Mouse (Mus musculus): ENCODE measurements around the gene Ndufaf2. TPM values are rescaled to one million over a fixed set of nuclear protein-coding genes. Genes with fewer than 3 reads are reported as not detected.

The Ndufaf2 gene
- polyA plus RNA-seq (2015; fragmentation: Nextera tagmentation; extraction: Ambion mirVana) = 59.3 and 63.2 TPM in 2 replicates

GRCm38 (mm10) chr13:108158465-108159240 lies at the start of gene Ndufaf2, which contains the start of gene Ercc8:
Gene Ndufaf2 (minus strand): TSS chr13:108158623.
Gene Ercc8 (plus strand): TSS chr13:108158731.
- peak; percentile 98 for ATAC-seq (ENCODE audit: insufficient number of reproducible peaks, low FRiP score, low TSS enrichment, low read depth)
- Histone ChIP-seq H3K4me2 (peak within 1 kb of the TSS; percentile 79), H3K9ac (peak within 1 kb of the TSS; percentile 52), H3K4me1 (peaks cover 9% of the 10 kb centered on the region), H3K27ac (no peak within 1 kb of the TSS), H3K36me3 (peaks cover 11% of the 10 kb centered on the region), H3K27me3 (no peaks in the 10 kb centered on the region), H3K9me3 (no peaks in the 10 kb centered on the region), H3K4me3 (peak within 1 kb of the TSS; percentile 74)
- under 1% methylated on average over 47 of the region's 47 CpGs for WGBS

- ATAC-seq (ENCODE audit: insufficient number of reproducible peaks, low FRiP score, low TSS enrichment, low read depth) = no peak
- H3K9me3 ChIP-seq = no peaks in the 10 kb centered on the region
- no peak overlapping the region for H3K4me3 ChIP-seq
- no peak overlapping the region for H3K27ac ChIP-seq
- 0 out of 2 replicates have a peak, but pooled peaks cover 1% of the 10 kb centered on the region for H3K27me3 ChIP-seq
- H3K4me2 ChIP-seq = no peak overlapping the region
- H3K4me1 ChIP-seq = no peaks in the 10 kb centered on the region
- 61% methylated on average over 5 of the region's 5 CpGs for WGBS
- H3K9ac ChIP-seq = no peak overlapping the region
- no peaks in the 10 kb centered on the region for H3K36me3 ChIP-seq
These were observed 49.7 kb upstream of the Ndufaf2 start for GRCm38 (mm10) chr13:108208090-108208489.

- no peaks in the 10 kb centered on the region for H3K9me3 ChIP-seq
- ATAC-seq (ENCODE audit: insufficient number of reproducible peaks, low FRiP score, low TSS enrichment, low read depth) = no peak
These were observed 49.0 kb upstream of the Ndufaf2 start for GRCm38 (mm10) chr13:108207447-108207846.

GRCm38 (mm10) chr13:108204857-108205256 lies 46.4 kb upstream of the Ndufaf2 start:
- H3K4me2 ChIP-seq = no peak overlapping the region
- H3K9me3 ChIP-seq = no peaks in the 10 kb centered on the region
- no peak for ATAC-seq (ENCODE audit: insufficient number of reproducible peaks, low FRiP score, low TSS enrichment, low read depth)
- H3K4me3 ChIP-seq = no peak overlapping the region
- H3K27ac ChIP-seq = no peak overlapping the region
- no peaks in the 10 kb centered on the region for H3K4me1 ChIP-seq
- H3K27me3 ChIP-seq = no peaks in the 10 kb centered on the region
- H3K36me3 ChIP-seq = no peaks in the 10 kb centered on the region
- H3K9ac ChIP-seq = no peak overlapping the region
- 80% methylated on average over 3 of the region's 3 CpGs for WGBS

More at GRCm38 (mm10) chr13:108207447-108207846, 49.0 kb upstream of the Ndufaf2 start:
- Histone ChIP-seq H3K4me2 (no peak overlapping the region), H3K27me3 (no peaks in the 10 kb centered on the region), H3K36me3 (no peaks in the 10 kb centered on the region), H3K9ac (no peak overlapping the region), H3K27ac (no peak overlapping the region), H3K4me3 (no peak overlapping the region), H3K4me1 (no peaks in the 10 kb centered on the region)
- WGBS = 83% methylated on average over 2 of the region's 2 CpGs

GRCm38 (mm10) chr13:108195474-108195873 lies 37.1 kb upstream of the Ndufaf2 start:
- no peak for ATAC-seq (ENCODE audit: insufficient number of reproducible peaks, low FRiP score, low TSS enrichment, low read depth)
- no peak overlapping the region for H3K4me2 ChIP-seq
- 83% methylated on average over 6 of the region's 6 CpGs for WGBS
- H3K36me3 ChIP-seq = peaks cover 13% of the 10 kb centered on the region; the same call in 1 of the 2 replicates
- no peaks in the 10 kb centered on the region for H3K27me3 ChIP-seq
- no peaks in the 10 kb centered on the region for H3K4me1 ChIP-seq
- no peak overlapping the region for H3K27ac ChIP-seq
- no peaks in the 10 kb centered on the region for H3K9me3 ChIP-seq
- H3K4me3 ChIP-seq = no peak overlapping the region
- no peak overlapping the region for H3K9ac ChIP-seq

GRCm38 (mm10) chr13:108191074-108191720 lies 32.8 kb upstream of the Ndufaf2 start:
- Histone ChIP-seq H3K4me3 (no peak overlapping the region), H3K27ac (no peak overlapping the region), H3K4me2 (no peak overlapping the region), H3K36me3 (peaks cover 22% of the 10 kb centered on the region), H3K9me3 (no peaks in the 10 kb centered on the region), H3K4me1 (no peaks in the 10 kb centered on the region), H3K9ac (no peak overlapping the region), H3K27me3 (no peaks in the 10 kb centered on the region)
- 49% methylated on average over 11 of the region's 11 CpGs for WGBS
- no peak for ATAC-seq (ENCODE audit: insufficient number of reproducible peaks, low FRiP score, low TSS enrichment, low read depth)

- H3K4me1 ChIP-seq = no peaks in the 10 kb centered on the region
- ATAC-seq (ENCODE audit: insufficient number of reproducible peaks, low FRiP score, low TSS enrichment, low read depth) = no peak
- H3K27ac ChIP-seq = no peak overlapping the region
- no peaks in the 10 kb centered on the region for H3K27me3 ChIP-seq
- H3K36me3 ChIP-seq = peaks cover 30% of the 10 kb centered on the region
- H3K9ac ChIP-seq = no peak overlapping the region
- WGBS = 93% methylated on average over 4 of the region's 4 CpGs
- H3K4me3 ChIP-seq = no peak overlapping the region
- H3K9me3 ChIP-seq = no peaks in the 10 kb centered on the region
- H3K4me2 ChIP-seq = no peak overlapping the region
These were observed 29.6 kb upstream of the Ndufaf2 start for GRCm38 (mm10) chr13:108187994-108188393.

GRCm38 (mm10) chr13:108185530-108185929 lies 27.1 kb upstream of the Ndufaf2 start:
- Histone ChIP-seq H3K4me1 (no peaks in the 10 kb centered on the region), H3K27ac (no peak overlapping the region), H3K36me3 (peaks cover 51% of the 10 kb centered on the region), H3K27me3 (no peaks in the 10 kb centered on the region), H3K9ac (no peak overlapping the region), H3K4me3 (no peak overlapping the region), H3K9me3 (no peaks in the 10 kb centered on the region), H3K4me2 (no peak overlapping the region)
- WGBS = 93% methylated on average over 3 of the region's 3 CpGs
- no peak for ATAC-seq (ENCODE audit: insufficient number of reproducible peaks, low FRiP score, low TSS enrichment, low read depth)

GRCm38 (mm10) chr13:108184743-108185255 lies 26.4 kb upstream of the Ndufaf2 start:
- Histone ChIP-seq H3K4me1 (no peaks in the 10 kb centered on the region), H3K36me3 (peaks cover 52% of the 10 kb centered on the region), H3K9ac (no peak overlapping the region), H3K4me3 (no peak overlapping the region), H3K9me3 (no peaks in the 10 kb centered on the region), H3K4me2 (no peak overlapping the region), H3K27ac (no peak overlapping the region), H3K27me3 (no peaks in the 10 kb centered on the region)
- ATAC-seq (ENCODE audit: insufficient number of reproducible peaks, low FRiP score, low TSS enrichment, low read depth) = no peak

GRCm38 (mm10) chr13:108180821-108181220 lies 22.4 kb upstream of the Ndufaf2 start:
- no peaks in the 10 kb centered on the region for H3K4me1 ChIP-seq
- 85% methylated on average over 5 of the region's 5 CpGs for WGBS
- H3K9me3 ChIP-seq = no peaks in the 10 kb centered on the region
- no peak for ATAC-seq (ENCODE audit: insufficient number of reproducible peaks, low FRiP score, low TSS enrichment, low read depth)
- no peaks in the 10 kb centered on the region for H3K27me3 ChIP-seq
- peaks cover 58% of the 10 kb centered on the region for H3K36me3 ChIP-seq
- no peak overlapping the region for H3K27ac ChIP-seq
- H3K9ac ChIP-seq = no peak overlapping the region
- H3K4me2 ChIP-seq = no peak overlapping the region
- H3K4me3 ChIP-seq = no peak overlapping the region

- Histone ChIP-seq H3K4me2 (no peak overlapping the region), H3K4me3 (no peak overlapping the region), H3K36me3 (peaks cover 49% of the 10 kb centered on the region), H3K9ac (no peak overlapping the region), H3K27ac (no peak overlapping the region), H3K4me1 (no peaks in the 10 kb centered on the region), H3K27me3 (no peaks in the 10 kb centered on the region), H3K9me3 (no peaks in the 10 kb centered on the region)
- no peak for ATAC-seq (ENCODE audit: insufficient number of reproducible peaks, low FRiP score, low TSS enrichment, low read depth)
- WGBS = 87% methylated on average over 8 of the region's 8 CpGs
These were observed 21.2 kb upstream of the Ndufaf2 start for GRCm38 (mm10) chr13:108179618-108180017.

GRCm38 (mm10) chr13:108170511-108170910 lies 12.1 kb upstream of the Ndufaf2 start:
- no peaks in the 10 kb centered on the region for H3K27me3 ChIP-seq
- H3K4me3 ChIP-seq = no peak overlapping the region
- no peaks in the 10 kb centered on the region for H3K4me1 ChIP-seq
- H3K36me3 ChIP-seq = peaks cover 23% of the 10 kb centered on the region
- H3K9me3 ChIP-seq = no peaks in the 10 kb centered on the region
- WGBS = 84% methylated on average over 8 of the region's 8 CpGs
- H3K4me2 ChIP-seq = no peak overlapping the region
- no peak for ATAC-seq (ENCODE audit: insufficient number of reproducible peaks, low FRiP score, low TSS enrichment, low read depth)
- H3K9ac ChIP-seq = no peak overlapping the region
- H3K27ac ChIP-seq = no peak overlapping the region

Data from limb, embryonic 15.5 days (tissue).